Mouse (Mus musculus): ENCODE data around the gene Tmem262.

GRCm38 (mm10) chr19:6062418-6062817 is 17.4 kb upstream of the Tmem262 start:
- TF ChIP-seq CTCF (IDR thresholded peaks at IDR 0.05) (no peak), EP300 (IDR thresholded peaks at IDR 0.05) (no peak)
